Mouse (Mus musculus) lung, adult 2 months (tissue): ENCODE results near the gene Tgif1. TPM values are rescaled to one million over a fixed set of nuclear protein-coding genes. Genes with fewer than 3 reads are reported as not detected.
A peak's percentile ranks its signal among the peaks of the same experiment; 100 is the strongest.

Source experiments
- DNase-seq: peaks from one replicate; pipeline ENCODE4 v3.0.0; 2022
- H3K4me1 ChIP-seq: fragments of 200-500 bp; 2 replicates; pipeline ENCODE4 v1.6.1; 2011; ENCODE audit warnings: low read length; ENCODE audit not compliant: control insufficient read depth, insufficient read depth
- H3K4me3 ChIP-seq: fragments of 200-500 bp; replicated peaks from 2 replicates; pipeline ENCODE3; 2011; ENCODE audit warnings: low read depth, mild to moderate bottlenecking, control low read depth, low read length; ENCODE audit errors: extremely low read depth
- CTCF ChIP-seq: fragments of 200-500 bp; IDR thresholded peaks from 2 replicates; pipeline ENCODE4 v1.5.1; 2011; ENCODE audit warnings: mild to moderate bottlenecking, low read length, control low read depth; ENCODE audit not compliant: insufficient read depth
- POLR2A ChIP-seq: fragments of 200-500 bp; IDR thresholded peaks from 2 replicates; pipeline ENCODE4 v1.6.1; 2011; ENCODE audit warnings: low read depth, mild to moderate bottlenecking, control low read depth, low read length, borderline replicate concordance; ENCODE audit errors: extremely low read depth
- WGBS: fragments of 180-500 bp; shearing (Covaris S2); methylation state at CpG from one replicate; pipeline ENCODE4 v1.1.7; 2018; 5-methylcytosine and 5-hydroxymethylcytosine counted together
- polyA plus RNA-seq: library from polyadenylated mRNA; depleted of rRNA; stranded (reverse); fragments of >200 nt; gene quantifications from 2 replicates; pipeline ENCODE4 v1.2.3, GENCODE M21; 2012

Gene Tgif1
- polyA plus RNA-seq, 1 experiment = 25.2 TPM

DNA sequence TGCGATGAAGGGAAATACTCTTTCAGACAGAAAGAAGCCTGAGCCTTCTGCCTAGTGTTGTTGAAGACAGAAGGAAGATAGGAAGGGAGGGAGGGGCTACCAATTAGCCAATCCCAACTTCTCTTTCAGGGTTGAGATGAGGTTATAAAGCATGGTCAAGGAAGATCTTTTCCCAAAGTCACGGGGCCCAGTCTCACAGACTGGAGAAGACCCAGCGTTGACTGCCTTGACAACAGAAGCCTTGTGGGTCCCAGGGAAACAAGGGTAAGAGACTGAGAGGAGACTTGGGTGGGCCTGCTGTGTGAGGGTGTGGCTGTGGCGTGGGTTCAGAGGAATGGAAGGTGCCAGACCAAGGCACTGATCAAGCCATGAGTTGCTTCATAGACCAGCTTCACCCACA is 17.2 kb upstream of the Tgif1 start:
- Histone ChIP-seq H3K4me1 (peaks cover 2% of the 10 kb centered on the region; the same call in 1 of the 2 replicates), H3K4me3 (no peak overlapping the region)
- TF ChIP-seq CTCF (no peak), POLR2A (no peak)
- DNase-seq = no peak
- WGBS = 94% methylated on average over 4 of the region's 4 CpGs

DNA sequence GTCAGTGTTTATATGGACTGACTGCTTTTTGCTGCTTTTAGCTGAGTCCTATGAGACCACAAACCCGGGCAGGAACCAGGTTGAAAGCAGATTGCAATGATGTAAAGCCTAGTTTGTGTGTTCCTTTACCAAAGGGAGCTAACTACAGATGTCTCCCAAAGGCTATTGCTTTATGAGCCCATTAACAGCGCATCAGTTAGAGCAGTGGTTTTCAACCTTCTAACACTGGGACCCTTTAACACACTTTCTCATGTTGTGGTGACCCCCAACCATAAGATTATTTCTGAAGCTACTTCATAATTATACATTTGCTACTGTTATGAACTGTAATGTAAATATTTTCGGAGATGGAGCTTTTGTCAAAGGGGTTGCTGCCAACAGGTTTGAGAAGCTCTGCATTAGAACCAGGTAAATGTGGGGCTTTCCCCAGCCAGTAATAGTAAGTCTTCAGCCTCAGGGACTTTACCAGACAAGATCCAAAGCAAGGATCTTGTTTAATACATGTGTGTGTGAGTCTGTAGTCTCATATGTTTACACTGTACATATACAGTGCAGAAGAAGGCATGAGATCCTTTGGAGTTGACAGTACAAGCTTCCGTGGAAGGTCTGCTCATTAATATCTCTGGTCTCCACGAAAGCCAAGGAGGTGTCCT is 15.4 kb upstream of the Tgif1 start:
- 74% methylated on average over 5 of the region's 5 CpGs for WGBS
- no peak for DNase-seq
- no peak for TF ChIP-seq CTCF
- TF ChIP-seq POLR2A = no peak
- H3K4me1 ChIP-seq = peaks cover 1% of the 10 kb centered on the region; the same call in 1 of the 2 replicates
- H3K4me3 ChIP-seq = no peak overlapping the region

DNA sequence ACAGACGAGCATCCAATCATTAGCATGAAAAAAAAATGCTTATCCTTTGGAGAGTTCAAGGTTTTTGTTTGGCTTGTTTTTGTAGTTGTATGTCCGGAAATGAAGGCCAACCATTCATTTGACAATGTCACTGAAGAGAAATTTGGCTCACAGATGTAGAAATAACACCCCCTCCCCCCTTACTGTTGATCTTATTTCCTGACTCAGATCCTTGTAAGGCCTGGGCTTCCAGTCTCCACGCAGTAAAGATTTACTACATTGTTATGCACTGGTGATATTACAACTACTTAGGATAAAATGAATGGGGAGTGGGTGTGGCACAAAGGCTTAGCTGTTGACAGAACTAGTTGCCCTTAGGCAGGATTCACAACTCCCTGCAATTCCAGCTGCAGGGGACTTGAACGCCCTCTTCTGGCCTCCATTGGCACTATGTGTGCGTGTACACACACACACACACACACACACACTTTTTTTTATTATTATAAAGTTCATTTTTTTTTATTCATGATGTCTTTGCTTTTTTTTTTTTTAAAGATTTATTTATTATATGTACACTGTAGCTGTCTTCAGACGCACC is 13.3 kb upstream of the Tgif1 start:
- TF ChIP-seq CTCF = no peak
- TF ChIP-seq POLR2A = no peak
- Histone ChIP-seq H3K4me1 (no peaks in the 10 kb centered on the region), H3K4me3 (no peak overlapping the region)
- WGBS = 73% methylated on average over 6 of the region's 6 CpGs
- DNase-seq = no peak

DNA sequence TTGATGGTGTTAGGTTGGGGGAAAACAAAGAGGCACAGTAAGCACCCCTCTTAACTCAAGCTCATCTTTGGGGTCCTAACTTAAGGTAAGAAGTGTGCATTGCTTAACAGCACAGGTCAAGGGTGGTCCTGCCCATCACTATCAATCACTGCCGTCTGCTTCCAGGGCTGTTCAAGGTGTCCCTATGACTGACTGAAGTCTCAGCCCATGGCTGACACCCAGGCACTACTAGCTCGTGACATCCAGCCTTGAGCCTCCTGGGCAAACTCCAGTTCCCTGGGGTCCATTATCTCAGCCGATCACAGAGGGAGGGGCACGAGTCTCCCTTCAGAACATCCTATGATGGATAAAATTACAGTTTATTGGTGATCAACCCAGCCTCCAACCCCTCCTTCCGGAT is 12.7 kb upstream of the Tgif1 start:
- no peak for DNase-seq
- no peak for TF ChIP-seq CTCF
- 88% methylated on average over 5 of the region's 5 CpGs for WGBS
- no peaks in the 10 kb centered on the region for H3K4me1 ChIP-seq
- no peak overlapping the region for H3K4me3 ChIP-seq

DNA sequence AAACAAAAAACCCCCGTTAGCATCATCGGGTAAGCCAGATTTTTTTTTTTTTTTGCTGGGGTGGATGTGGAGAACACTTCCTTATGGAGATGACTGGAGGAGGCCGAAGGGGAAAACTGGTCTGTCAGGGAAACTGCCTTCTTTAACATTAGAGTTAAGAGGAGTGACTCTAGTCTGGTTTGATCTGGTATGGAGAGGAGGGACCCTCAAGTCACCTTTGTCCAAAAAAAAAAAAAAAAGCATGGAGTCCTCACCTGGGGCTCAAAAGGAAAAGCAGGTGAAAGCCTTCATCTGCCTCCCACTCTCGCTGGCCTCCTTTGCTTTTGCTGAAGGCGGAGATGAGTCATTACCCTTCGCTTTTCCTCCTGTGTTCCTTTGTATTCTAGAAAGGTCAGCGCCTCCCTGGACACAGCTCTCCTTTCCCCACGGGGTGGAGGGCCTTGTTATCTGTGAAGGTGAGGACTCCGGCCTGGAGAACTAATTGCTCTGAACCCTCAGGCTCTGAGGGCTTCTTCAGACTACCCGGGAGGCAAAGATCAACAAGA is 11.8 kb upstream of the Tgif1 start:
- Histone ChIP-seq H3K4me1 (no peaks in the 10 kb centered on the region), H3K4me3 (no peak overlapping the region)
- DNase-seq = no peak
- TF ChIP-seq CTCF = no peak
- no peak for TF ChIP-seq POLR2A
- 70% methylated on average over 10 of the region's 10 CpGs for WGBS

DNA sequence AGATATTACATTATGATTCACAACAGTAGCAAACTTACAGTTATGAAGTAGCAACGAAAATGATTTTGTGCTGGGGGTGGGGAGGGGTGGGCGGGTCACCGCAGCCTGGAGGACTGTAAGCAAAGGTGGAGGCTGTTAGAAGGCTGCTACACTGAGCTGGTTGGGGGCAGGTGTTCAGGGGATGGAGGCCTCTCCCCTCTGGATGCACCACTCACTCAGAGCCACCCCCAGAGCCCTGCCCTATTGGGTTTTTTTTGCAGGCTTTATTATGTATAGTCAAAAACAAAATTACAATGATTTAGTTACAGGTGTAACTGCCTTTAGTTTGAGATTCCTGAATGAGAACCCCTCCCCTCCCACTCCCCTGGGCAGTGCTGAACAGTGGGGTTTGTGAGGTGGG is 11.3 kb upstream of the Tgif1 start:
- Histone ChIP-seq H3K4me1 (no peaks in the 10 kb centered on the region), H3K4me3 (no peak overlapping the region)
- no peak for DNase-seq
- WGBS = 79% methylated on average over 3 of the region's 3 CpGs
- TF ChIP-seq POLR2A (no peak), CTCF (no peak)

DNA sequence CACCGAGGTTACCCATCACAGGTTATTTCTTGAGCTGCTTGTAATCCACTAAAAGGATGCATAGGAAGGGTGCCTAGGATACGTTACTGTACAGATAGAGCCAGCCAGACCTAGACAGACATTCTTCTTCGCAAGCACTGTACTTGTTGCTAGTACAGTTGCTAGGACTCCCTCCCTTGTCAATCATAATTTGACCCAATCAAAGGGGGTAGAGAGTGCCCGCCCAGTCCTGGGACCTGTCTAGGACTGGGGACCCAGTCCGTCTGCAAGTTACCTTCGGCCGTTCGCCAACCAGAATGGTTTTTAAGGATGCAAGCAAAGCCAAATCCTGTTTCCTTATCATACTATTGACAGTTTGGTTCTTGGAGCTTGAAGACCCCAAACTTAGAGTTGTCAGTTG is 10.8 kb upstream of the Tgif1 start:
- H3K4me1 ChIP-seq = no peaks in the 10 kb centered on the region
- DNase-seq = no peak
- WGBS = 97% methylated on average over 8 of the region's 8 CpGs
- H3K4me3 ChIP-seq = no peak overlapping the region
- no peak for TF ChIP-seq POLR2A
- TF ChIP-seq CTCF = no peak

DNA sequence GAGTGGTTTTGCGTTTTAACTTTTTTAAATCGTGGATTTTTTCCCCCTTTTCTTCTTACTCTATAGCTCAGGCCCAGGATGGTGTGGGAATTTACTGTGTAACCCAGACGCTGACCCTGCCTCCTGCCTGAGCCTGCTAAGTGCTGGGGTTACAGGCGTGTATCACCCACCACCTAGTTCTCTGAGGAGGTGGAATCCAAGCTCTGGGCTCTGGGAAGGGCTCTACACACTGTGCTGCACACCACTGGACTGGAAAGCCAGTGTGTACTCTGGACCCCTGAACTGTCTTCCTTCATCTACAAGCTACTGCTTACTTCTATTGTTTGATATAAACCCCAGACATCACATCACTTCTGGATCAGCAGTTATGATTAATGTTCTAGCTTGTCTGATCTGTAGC is 5.5 kb upstream of the Tgif1 start:
- WGBS = 87% methylated on average over 4 of the region's 4 CpGs
- no peak for DNase-seq
- Histone ChIP-seq H3K4me3 (no peak overlapping the region), H3K4me1 (0 out of 2 replicates have a peak, but pooled peaks cover 2% of the 10 kb centered on the region)
- TF ChIP-seq CTCF (no peak), POLR2A (no peak)

DNA sequence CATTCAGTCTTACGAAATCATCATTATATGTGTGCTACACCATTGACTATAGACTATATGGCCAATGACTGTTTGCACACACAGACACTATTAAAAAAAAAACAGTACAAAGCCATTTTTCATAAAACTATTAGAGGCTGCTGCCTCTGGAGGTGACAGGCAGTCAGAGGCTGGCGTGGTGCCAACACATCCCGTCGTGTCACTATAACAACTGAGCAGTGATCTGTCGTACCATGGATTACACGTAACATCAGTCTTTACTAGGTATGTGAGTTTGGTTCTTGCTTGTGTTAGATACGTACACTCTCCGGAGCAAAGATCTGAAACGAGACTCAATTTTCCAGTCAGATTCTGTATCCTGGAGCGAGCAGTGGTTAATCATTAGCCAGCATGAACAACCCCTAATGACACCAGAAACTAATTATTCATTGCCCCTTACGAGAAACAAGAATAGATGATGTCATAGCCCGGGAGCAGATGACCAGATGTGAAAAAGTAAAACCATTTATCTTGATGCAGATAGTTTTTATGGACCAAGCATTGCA is 3.6 kb upstream of the Tgif1 start:
- no peak for DNase-seq
- TF ChIP-seq CTCF (no peak), POLR2A (no peak)
- Histone ChIP-seq H3K4me3 (no peak overlapping the region), H3K4me1 (0 out of 2 replicates have a peak, but pooled peaks cover 2% of the 10 kb centered on the region)
- WGBS = 58% methylated on average over 12 of the region's 12 CpGs

DNA sequence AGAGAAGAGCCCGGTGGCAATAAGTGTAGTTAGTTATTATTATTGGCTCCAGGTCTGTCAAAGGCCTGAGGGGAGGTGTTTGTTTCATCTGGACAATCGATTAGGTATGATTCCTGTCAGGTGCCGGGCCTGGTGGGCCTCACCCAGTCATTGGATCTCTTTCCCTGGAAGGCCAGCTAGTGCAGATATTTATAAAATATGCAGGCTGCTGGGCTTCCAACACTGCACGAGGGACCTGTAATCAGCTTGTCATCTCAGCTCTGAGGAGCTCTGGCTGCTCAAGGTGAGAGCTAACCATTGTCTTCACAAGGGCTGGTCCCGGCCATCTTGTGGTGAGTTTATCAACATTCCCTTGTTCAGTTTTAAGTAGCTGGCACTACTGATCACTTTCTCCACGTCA is 675 bp upstream of the Tgif1 start:
- WGBS = 35% methylated on average over 6 of the region's 6 CpGs
- H3K4me3 ChIP-seq = no peak overlapping the region
- TF ChIP-seq CTCF = no peak
- no peak for TF ChIP-seq POLR2A
- DNase-seq = peak; percentile 22
- H3K4me1 ChIP-seq = 0 out of 2 replicates have a peak, but pooled peaks cover 2% of the 10 kb centered on the region
